In genomic region chr12:33333914-33334313, GRCm38 (mm10) we compare ENCODE assay signal across 8 mouse cellular contexts.
DNase-seq lines count a peak whose midpoint lies in the region; ATAC-seq and TF ChIP-seq lines count a peak whose summit lies in the region.

No protein-coding gene starts in this region.

- TF ChIP-seq CTCF in CH12.LX (conservative IDR thresholded peaks at IDR 0.05 in 1 of 2, IDR thresholded peaks at IDR 0.05 in 1 of 2; ENCODE audit: low read depth in 2 of 2, low read length in 2 of 2) = peak; percentile 92 to 97

- no peak for TF ChIP-seq POLR2A in CH12.LX (IDR thresholded peaks at IDR 0.05; ENCODE audit: low read depth, low read length)

- H3K9me3 ChIP-seq in CH12.LX (replicated peaks; ENCODE audit: low read length) = no peaks in the 10 kb centered on the region
- no peaks in the 10 kb centered on the region for H3K9me3 ChIP-seq in forebrain, embryonic 14.5 days (replicated peaks; ENCODE audit: control insufficient read depth, low read length)
- H3K9me3 ChIP-seq in liver, embryonic 16.5 days (replicated peaks; ENCODE audit: control insufficient read depth, low read length) = no peaks in the 10 kb centered on the region
- H3K9me3 ChIP-seq in neural tube, embryonic 15.5 days (replicated peaks) = no peaks in the 10 kb centered on the region

- intact Hi-C loops in heart, postnatal 10 days (cut with DNase I) = loop anchor here (1.0 to 5.0 kb wide), 4 partner anchors 53 to 422 kb away; partner anchors contain the start of gene Atxn7l1

- H3K9ac ChIP-seq in CH12.LX (ENCODE audit: insufficient read depth, low read depth) = no peak overlapping the region
- no peak overlapping the region for H3K9ac ChIP-seq in forebrain, embryonic 14.5 days (ENCODE audit: low read length)
- no peak overlapping the region for H3K9ac ChIP-seq in liver, embryonic 16.5 days (ENCODE audit: low read depth, low read length)
- H3K9ac ChIP-seq in neural tube, embryonic 15.5 days (replicated peaks) = no peak overlapping the region

- no peak for TF ChIP-seq EP300 in CH12.LX (IDR thresholded peaks at IDR 0.05; ENCODE audit: low read length)

- H3K79me2 ChIP-seq in CH12.LX (replicated peaks; ENCODE audit: control insufficient read depth, extremely low read depth, insufficient read depth, poor library complexity, severe bottlenecking) = no peaks in the 10 kb centered on the region

- in situ Hi-C loops in CH12.LX (cut with MboI; ENCODE audit: low pct_ligation_motif_present, low pct_unique_long_range_greater_than_20kb, low sequenced_read_pairs) = loop anchor here (25.0 kb wide), 1 partner anchor 297 kb away; no protein-coding TSS in a partner anchor

- peaks cover 4 to 5% of the 10 kb centered on the region in 2 experiments; a peak in 2 of 4 replicates for H3K4me1 ChIP-seq in CH12.LX (ENCODE audit: control insufficient read depth in 1 of 2, insufficient read depth in 2 of 2)
- H3K4me1 ChIP-seq in forebrain, embryonic 14.5 days (ENCODE audit: control insufficient read depth, insufficient read depth, low read length) = peaks cover 13% of the 10 kb centered on the region
- H3K4me1 ChIP-seq in liver, embryonic 16.5 days (ENCODE audit: control insufficient read depth, low read depth, low read length) = peaks cover 31% of the 10 kb centered on the region
- peaks cover 25% of the 10 kb centered on the region for H3K4me1 ChIP-seq in neural tube, embryonic 15.5 days

- peak; percentile 77 for DNase-seq in CH12.LX (ENCODE audit: extremely low read depth)
- peak; percentile 83 for DNase-seq in c-Kit-positive CD71-positive TER-119-negative erythroid progenitor cells, embryonic 14.5 days (ENCODE audit: low read depth)
- DNase-seq in forebrain, embryonic 14.5 days (ENCODE audit: low spot score) = peak; percentile 89
- peak; percentile 90 to 92 for DNase-seq in heart, postnatal 10 days
- DNase-seq in kidney, postnatal 4 days = peak; percentile 91 to 93
- DNase-seq in testis, postnatal 10 days (ENCODE audit: low spot score) = peak; percentile 90

- peak; percentile 88 for TF ChIP-seq RAD21 in CH12.LX (IDR thresholded peaks at IDR 0.05; ENCODE audit: low read depth, low read length)

- no peak overlapping the region for H3K4me2 ChIP-seq in CH12.LX (ENCODE audit: insufficient read depth, low read depth, poor library complexity, severe bottlenecking)
- no peak overlapping the region for H3K4me2 ChIP-seq in forebrain, embryonic 14.5 days (ENCODE audit: low read length)
- no peak overlapping the region for H3K4me2 ChIP-seq in liver, embryonic 16.5 days (ENCODE audit: low read depth, low read length)
- no peak overlapping the region for H3K4me2 ChIP-seq in neural tube, embryonic 15.5 days

- H3K27ac ChIP-seq in CH12.LX (ENCODE audit: insufficient read depth, low read depth) = no peak overlapping the region
- H3K27ac ChIP-seq in forebrain, embryonic 14.5 days (ENCODE audit: low read depth, low read length) = no peak overlapping the region
- no peak overlapping the region for H3K27ac ChIP-seq in liver, embryonic 16.5 days (ENCODE audit: low read length)
- H3K27ac ChIP-seq in neural tube, embryonic 15.5 days (replicated peaks) = no peak overlapping the region

- H3K36me3 ChIP-seq in CH12.LX (replicated peaks in 1 of 2; ENCODE audit: control insufficient read depth in 1 of 2, insufficient read depth in 1 of 2, low read length in 1 of 2) = peaks cover 46 to 95% of the 10 kb centered on the region in 2 experiments
- H3K36me3 ChIP-seq in forebrain, embryonic 14.5 days (ENCODE audit: control insufficient read depth, insufficient read depth, low read length) = no peaks in the 10 kb centered on the region
- no peaks in the 10 kb centered on the region; the same call in 1 of the 2 replicates for H3K36me3 ChIP-seq in liver, embryonic 16.5 days (ENCODE audit: control insufficient read depth, insufficient read depth)
- no peaks in the 10 kb centered on the region for H3K36me3 ChIP-seq in neural tube, embryonic 15.5 days

- WGBS in forebrain, embryonic 14.5 days = 36% methylated on average over 8 of the region's 8 CpGs
- WGBS in liver, embryonic 16.5 days (ENCODE audit: insufficient replicate concordance) = 22% methylated on average over 8 of the region's 8 CpGs
- 28% methylated on average over 8 of the region's 8 CpGs for WGBS in neural tube, embryonic 15.5 days

- H3K27me3 ChIP-seq in CH12.LX (replicated peaks) = no peaks in the 10 kb centered on the region
- H3K27me3 ChIP-seq in forebrain, embryonic 14.5 days (replicated peaks; ENCODE audit: control insufficient read depth, insufficient read depth, low read length) = no peaks in the 10 kb centered on the region
- no peaks in the 10 kb centered on the region for H3K27me3 ChIP-seq in liver, embryonic 16.5 days (ENCODE audit: control insufficient read depth, insufficient read depth, low read depth, low read length)
- no peaks in the 10 kb centered on the region for H3K27me3 ChIP-seq in neural tube, embryonic 15.5 days (replicated peaks)

- no peak overlapping the region for H3K4me3 ChIP-seq in CH12.LX (replicated peaks in 1 of 3; ENCODE audit: low read depth in 2 of 3, low read length in 2 of 3, poor library complexity in 1 of 3)
- H3K4me3 ChIP-seq in forebrain, embryonic 14.5 days (ENCODE audit: low read depth, low read length) = no peak overlapping the region
- H3K4me3 ChIP-seq in liver, embryonic 16.5 days (ENCODE audit: low read depth, low read length) = no peak overlapping the region
- H3K4me3 ChIP-seq in neural tube, embryonic 15.5 days (replicated peaks) = no peak overlapping the region

- dilution Hi-C loops in CH12.LX (cut with MboI; ENCODE audit: extremely low pct_ligation_motif_present, extremely low pct_unique_long_range_greater_than_20kb, low sequenced_read_pairs) = no loop called here

- peak; percentile 77 for ATAC-seq in forebrain, embryonic 14.5 days
- peak; percentile 60 for ATAC-seq in liver, embryonic 16.5 days (ENCODE audit: low read depth)
- peak; percentile 72 for ATAC-seq in neural tube, embryonic 15.5 days (ENCODE audit: low FRiP score)

TF ChIP-seq in CH12.LX, 34 proteins besides CTCF, POLR2A, EP300 and RAD21:
- TF ChIP-seq SMC3 (IDR thresholded peaks at IDR 0.05; ENCODE audit: low read depth, low read length) (peak; percentile 93), E2F4 (IDR thresholded peaks at IDR 0.05; ENCODE audit: insufficient replicate concordance, low read depth, low read length) (no peak), MAFK (IDR thresholded peaks at IDR 0.05; ENCODE audit: insufficient replicate concordance, low read length) (no peak), ZC3H11A (IDR thresholded peaks at IDR 0.05; ENCODE audit: low read depth, low read length) (peak; percentile 52), MAX (IDR thresholded peaks at IDR 0.05; ENCODE audit: low read length) (no peak)
